Mouse (Mus musculus): ENCODE measurements at regions not wholly inside any gene's neighbourhood (a gene's known extent, or its start where the extent isn't known, plus 50 kb on each side); places are given as distances from the start of the nearest gene placed in this dataset.

DNA sequence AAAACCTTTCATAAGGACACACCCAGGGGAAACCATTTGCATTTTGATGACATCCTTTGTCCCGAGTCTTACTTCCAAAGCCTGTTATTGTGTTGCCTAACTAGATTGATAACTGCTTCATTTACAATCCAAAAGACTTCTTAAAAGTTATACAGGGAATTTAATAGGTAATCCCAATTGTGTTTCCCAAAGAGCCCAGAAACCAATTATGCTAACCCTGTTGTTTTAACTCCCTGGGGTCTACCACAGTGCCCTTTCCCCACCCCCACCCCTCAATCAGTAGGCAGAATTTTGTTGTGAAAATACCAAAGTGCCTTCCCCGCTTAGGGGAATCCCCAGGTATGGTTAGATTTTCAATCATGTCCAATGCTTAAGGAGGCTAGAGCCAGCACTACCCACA is 621.3 kb upstream of the Gm10131 start:
- Histone ChIP-seq H3K4me2 (no peak overlapping the region), H3K4me1 (no peaks in the 10 kb centered on the region), H3K27me3 (replicated peaks) (peaks cover 36% of the 10 kb centered on the region), H3K36me3 (no peaks in the 10 kb centered on the region), H3K27ac (no peak overlapping the region), H3K9me3 (replicated peaks) (no peaks in the 10 kb centered on the region), H3K9ac (no peak overlapping the region), H3K4me3 (no peak overlapping the region)
- WGBS (ENCODE audit: insufficient replicate concordance): 29% methylated on average over 2 of the region's 2 CpGs
- no peak for ATAC-seq

DNA sequence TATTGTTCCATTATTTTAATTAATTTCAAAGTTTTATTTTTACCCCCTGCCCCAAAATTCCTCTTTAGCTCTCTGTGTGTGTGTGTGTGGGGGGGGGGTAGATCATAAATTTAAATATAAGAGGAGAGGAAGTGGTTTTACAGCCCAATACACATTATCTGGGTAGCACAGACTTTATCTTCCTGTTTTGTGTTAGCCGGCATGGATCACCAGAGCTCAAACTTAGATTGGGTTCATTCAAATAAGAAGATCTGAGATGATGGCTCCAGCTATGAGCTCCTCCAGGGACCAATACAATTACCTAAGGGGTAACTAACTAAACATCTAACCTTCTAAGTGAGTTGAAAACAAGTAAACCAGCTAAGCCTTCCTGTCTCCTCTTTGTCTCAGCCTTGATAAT is 620.8 kb upstream of the Gm10131 start:
- no peaks in the 10 kb centered on the region for H3K9me3 ChIP-seq (replicated peaks)
- no peak for ATAC-seq
- 0% methylated on average over 1 of the region's 1 CpGs for WGBS (ENCODE audit: insufficient replicate concordance)
- no peak overlapping the region for H3K27ac ChIP-seq
- no peak overlapping the region for H3K9ac ChIP-seq
- H3K36me3 ChIP-seq: no peaks in the 10 kb centered on the region
- no peak overlapping the region for H3K4me2 ChIP-seq
- H3K4me3 ChIP-seq: no peak overlapping the region
- H3K27me3 ChIP-seq (replicated peaks): peaks cover 36% of the 10 kb centered on the region
- H3K4me1 ChIP-seq: no peaks in the 10 kb centered on the region

DNA sequence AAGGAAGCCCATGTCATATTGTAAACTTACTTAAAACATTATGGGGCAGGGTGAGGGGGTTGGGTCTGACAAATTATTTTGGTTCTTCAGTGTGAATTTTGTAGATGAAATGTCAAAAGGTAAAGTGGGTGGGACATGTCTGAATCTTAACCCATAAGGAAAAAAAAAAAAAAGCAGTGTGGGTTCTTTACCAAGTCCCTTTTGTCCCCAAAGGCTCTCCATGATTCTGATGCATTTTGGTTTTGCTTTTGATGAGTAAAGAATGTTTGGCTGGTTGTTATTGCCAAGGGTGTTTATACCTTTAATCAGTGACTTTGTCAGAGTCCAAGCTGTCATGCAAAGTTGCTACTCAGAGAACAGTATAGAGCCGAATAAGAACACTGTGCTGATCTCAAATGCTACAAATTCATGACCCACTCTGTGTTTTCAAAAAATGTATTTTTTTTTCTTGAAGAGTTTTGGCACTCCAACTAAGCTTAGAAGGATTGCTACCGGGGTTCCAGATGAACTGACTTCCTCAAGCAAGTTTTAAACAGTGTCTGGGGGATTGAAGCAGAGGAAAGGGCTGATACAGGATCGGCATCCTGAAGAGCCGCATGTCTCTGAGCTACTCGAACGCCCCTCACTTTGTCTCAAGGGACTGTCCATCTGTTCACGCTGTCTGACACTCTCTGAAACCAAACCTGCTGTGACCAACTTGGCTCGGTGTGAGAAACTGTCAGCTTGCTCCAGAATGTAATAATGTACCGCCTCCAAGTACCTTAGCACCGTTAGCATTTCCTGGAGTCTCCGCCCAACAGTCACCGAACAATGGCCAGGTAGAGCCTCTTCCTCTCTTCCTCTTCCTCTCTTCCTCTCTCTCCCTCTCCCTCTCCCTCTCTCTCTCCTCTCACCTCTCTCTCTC is 619.8 kb upstream of the Gm10131 start:
- Histone ChIP-seq H3K9ac (no peak overlapping the region), H3K27me3 (replicated peaks) (peaks cover 36% of the 10 kb centered on the region), H3K4me1 (0 out of 2 replicates have a peak, but pooled peaks cover 3% of the 10 kb centered on the region), H3K36me3 (no peaks in the 10 kb centered on the region), H3K27ac (no peak overlapping the region), H3K9me3 (replicated peaks) (no peaks in the 10 kb centered on the region), H3K4me2 (no peak overlapping the region), H3K4me3 (no peak overlapping the region)
- WGBS (ENCODE audit: insufficient replicate concordance): 15% methylated on average over 12 of the region's 12 CpGs
- ATAC-seq: no peak

DNA sequence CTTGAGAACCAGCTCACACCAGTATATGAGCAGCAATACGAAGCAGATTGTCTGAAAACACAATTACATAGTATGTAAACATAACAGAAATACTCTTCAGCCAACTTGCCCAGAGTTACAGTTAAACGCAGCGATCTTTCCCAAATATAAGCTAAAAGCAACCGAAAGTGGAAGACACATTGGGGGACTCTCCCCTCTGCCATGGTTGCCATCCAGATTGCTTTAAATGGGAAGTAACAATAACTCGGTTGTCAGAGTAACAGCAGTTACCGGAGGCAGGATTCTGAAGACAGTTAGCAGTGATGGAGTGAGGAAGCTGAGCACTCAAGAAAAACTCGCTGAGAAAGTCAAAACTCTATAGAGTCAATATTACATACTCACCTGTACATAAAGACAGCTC is 618.0 kb upstream of the Gm10131 start:
- H3K4me3 ChIP-seq: no peak overlapping the region
- H3K4me1 ChIP-seq: peaks cover 4% of the 10 kb centered on the region; the same call in 1 of the 2 replicates
- H3K9me3 ChIP-seq (replicated peaks): no peaks in the 10 kb centered on the region
- 69% methylated on average over 7 of the region's 7 CpGs for WGBS (ENCODE audit: insufficient replicate concordance)
- H3K36me3 ChIP-seq: no peaks in the 10 kb centered on the region
- no peak overlapping the region for H3K9ac ChIP-seq
- H3K4me2 ChIP-seq: no peak overlapping the region
- no peak for ATAC-seq
- peaks cover 36% of the 10 kb centered on the region for H3K27me3 ChIP-seq (replicated peaks)
- H3K27ac ChIP-seq: no peak overlapping the region

DNA sequence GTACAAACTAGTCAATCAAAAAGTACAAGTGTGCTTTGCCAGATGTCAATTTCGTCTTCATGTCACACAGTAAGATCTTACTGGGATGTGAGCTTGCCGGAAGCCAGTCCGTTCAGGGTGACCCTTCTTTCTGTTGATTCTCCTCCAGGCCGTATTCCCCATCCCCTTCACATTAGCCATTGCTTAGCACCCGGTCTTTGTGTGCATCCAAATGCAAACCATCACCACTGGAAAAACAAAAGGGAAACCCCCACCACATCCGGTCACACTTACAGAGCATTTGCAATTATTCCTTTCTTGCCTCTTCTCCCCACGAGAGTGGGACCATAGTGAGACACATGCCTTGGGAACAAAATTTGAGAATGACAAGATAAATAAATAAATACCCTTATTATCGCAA is 616.2 kb upstream of the Gm10131 start:
- H3K4me3 ChIP-seq: no peak overlapping the region
- ATAC-seq: no peak
- H3K27me3 ChIP-seq (replicated peaks): peaks cover 19% of the 10 kb centered on the region
- H3K9ac ChIP-seq: no peak overlapping the region
- peaks cover 4% of the 10 kb centered on the region; the same call in 1 of the 2 replicates for H3K4me1 ChIP-seq
- H3K36me3 ChIP-seq: no peaks in the 10 kb centered on the region
- H3K27ac ChIP-seq: no peak overlapping the region
- WGBS (ENCODE audit: insufficient replicate concordance): 64% methylated on average over 8 of the region's 8 CpGs
- H3K4me2 ChIP-seq: no peak overlapping the region
- no peaks in the 10 kb centered on the region for H3K9me3 ChIP-seq (replicated peaks)

DNA sequence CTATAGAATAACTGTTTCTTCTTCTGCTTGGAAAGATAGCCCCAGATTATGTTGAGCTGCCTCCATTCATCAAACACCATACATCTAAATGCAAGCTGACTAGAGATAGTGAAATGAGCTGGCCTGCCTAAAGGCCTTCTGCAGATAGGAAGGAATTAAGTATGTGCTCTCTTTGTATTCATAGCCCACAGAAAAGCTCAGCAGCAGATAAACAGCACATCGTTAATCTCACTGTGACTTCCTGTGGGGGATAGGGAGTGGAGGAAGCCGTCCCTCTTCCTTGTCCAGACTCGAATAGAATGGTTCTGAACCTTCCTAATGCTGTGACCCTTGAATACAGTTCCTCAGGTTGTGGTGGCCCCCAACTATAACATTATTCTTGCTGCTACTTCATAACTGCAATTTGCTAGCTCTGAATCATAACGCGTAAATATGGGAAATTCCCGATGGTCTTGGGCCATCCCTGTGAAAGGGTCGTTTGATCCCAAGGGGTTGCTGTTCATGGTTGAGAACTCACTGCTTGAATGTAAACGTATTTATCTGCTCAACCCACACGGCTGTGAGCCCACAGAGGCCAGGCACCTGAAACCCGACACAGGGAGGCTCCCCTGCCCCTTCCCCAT is 614.7 kb upstream of the Gm10131 start:
- 31% methylated on average over 10 of the region's 10 CpGs for WGBS (ENCODE audit: insufficient replicate concordance)
- H3K4me1 ChIP-seq: peaks cover 4% of the 10 kb centered on the region; the same call in 1 of the 2 replicates
- no peak overlapping the region for H3K9ac ChIP-seq
- no peak for ATAC-seq
- no peak overlapping the region for H3K27ac ChIP-seq
- no peak overlapping the region for H3K4me2 ChIP-seq
- H3K27me3 ChIP-seq (replicated peaks): peaks cover 9% of the 10 kb centered on the region
- no peak overlapping the region for H3K4me3 ChIP-seq
- no peaks in the 10 kb centered on the region for H3K36me3 ChIP-seq
- no peaks in the 10 kb centered on the region for H3K9me3 ChIP-seq (replicated peaks)

DNA sequence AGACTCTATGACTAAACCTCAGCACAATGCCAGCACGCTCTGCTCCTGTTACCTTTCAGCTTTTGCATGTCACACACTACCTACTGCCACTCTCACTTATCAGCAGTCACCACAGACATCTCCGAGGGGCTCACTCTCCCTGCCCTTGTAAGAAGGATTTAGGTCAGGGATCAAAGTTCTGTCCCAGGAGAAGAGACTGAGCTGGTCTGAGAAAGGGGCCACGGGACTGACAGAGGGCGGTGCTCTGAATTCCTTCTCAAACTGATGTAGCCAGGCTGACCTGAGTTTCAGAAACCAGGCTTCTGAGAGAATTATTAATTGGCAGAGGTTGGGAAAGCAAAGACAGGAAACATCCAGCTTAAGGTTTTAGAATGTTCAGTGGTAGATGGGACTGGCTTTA is 614.0 kb upstream of the Gm10131 start:
- 38% methylated on average over 4 of the region's 4 CpGs for WGBS (ENCODE audit: insufficient replicate concordance)

DNA sequence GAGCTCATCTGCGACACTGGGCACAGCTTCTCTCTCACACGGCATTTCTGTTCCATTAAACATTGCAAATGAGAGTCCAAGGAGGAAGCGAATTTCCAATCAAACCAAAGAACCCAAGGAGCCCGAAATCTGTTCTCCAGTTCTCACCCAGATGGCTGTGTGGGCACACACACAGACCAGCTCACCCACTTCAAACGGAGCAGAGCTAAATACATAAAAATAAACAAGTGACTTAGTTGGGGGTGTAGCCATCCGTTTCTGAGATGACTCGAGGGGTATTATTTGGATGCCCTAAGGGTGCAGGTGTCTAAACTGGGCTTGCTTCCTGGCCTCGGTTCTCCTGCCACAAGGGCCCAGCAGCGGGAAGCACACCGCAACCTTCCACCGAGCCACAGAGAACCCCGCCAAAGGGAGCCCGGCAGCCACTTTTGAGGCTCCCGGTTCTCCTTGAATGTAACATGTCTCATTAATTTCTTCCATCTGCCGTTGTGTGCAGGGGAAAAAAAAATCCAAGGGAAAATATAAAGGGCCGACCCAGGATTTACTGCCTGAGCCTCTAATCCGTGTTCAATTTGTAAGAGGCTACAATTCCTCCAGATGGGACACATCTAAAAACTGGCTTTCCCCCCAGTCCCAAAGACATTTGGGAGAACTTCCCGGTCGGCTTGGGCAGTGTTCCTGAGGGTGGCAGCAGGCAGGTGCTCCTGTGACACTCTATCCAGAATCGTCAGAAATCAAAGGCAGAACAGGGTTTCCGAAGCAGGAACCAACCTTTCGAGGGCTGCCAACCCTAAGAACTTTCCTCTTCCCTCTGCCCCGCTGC is 598.6 kb upstream of the Gm10131 start:
- Histone ChIP-seq H3K9me3 (replicated peaks) (no peaks in the 10 kb centered on the region), H3K27me3 (replicated peaks) (no peaks in the 10 kb centered on the region), H3K4me2 (no peak overlapping the region), H3K9ac (no peak overlapping the region), H3K4me3 (no peak overlapping the region), H3K4me1 (no peaks in the 10 kb centered on the region), H3K36me3 (no peaks in the 10 kb centered on the region), H3K27ac (no peak overlapping the region)
- 74% methylated on average over 23 of the region's 23 CpGs for WGBS (ENCODE audit: insufficient replicate concordance)
- ATAC-seq: no peak

More for the DNA sequence above, 614.0 kb upstream of the Gm10131 start:
- ATAC-seq: no peak
- Histone ChIP-seq H3K9me3 (replicated peaks) (no peaks in the 10 kb centered on the region), H3K4me3 (no peak overlapping the region), H3K36me3 (no peaks in the 10 kb centered on the region), H3K9ac (no peak overlapping the region), H3K27ac (no peak overlapping the region), H3K4me1 (peaks cover 4% of the 10 kb centered on the region; the same call in 1 of the 2 replicates), H3K4me2 (no peak overlapping the region), H3K27me3 (replicated peaks) (peaks cover 5% of the 10 kb centered on the region)

DNA sequence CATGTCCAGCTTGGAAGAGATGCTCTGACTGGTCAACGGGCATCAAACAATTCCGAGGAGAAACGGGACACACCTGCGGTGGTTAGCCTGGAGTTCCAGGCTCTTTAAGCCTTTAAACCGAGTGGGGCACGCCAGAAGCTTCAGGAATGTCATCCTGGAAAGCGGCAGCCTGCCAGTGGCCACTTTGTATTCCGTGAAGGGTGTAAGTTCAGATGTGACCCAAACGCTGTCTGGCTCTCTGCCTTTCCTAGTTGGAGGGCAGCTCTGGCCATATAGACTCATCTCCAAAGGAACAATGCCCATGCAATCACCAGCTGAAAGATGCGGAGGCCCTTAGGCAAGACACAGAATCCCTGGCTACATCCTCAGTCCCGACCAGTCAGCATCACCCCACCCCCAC is 597.8 kb upstream of the Gm10131 start:
- H3K4me2 ChIP-seq: no peak overlapping the region
- H3K27me3 ChIP-seq (replicated peaks): no peaks in the 10 kb centered on the region
- H3K4me3 ChIP-seq: no peak overlapping the region
- H3K9ac ChIP-seq: no peak overlapping the region
- H3K27ac ChIP-seq: no peak overlapping the region
- ATAC-seq: no peak
- WGBS (ENCODE audit: insufficient replicate concordance): 53% methylated on average over 11 of the region's 11 CpGs
- no peaks in the 10 kb centered on the region for H3K36me3 ChIP-seq
- no peaks in the 10 kb centered on the region for H3K4me1 ChIP-seq
- no peaks in the 10 kb centered on the region for H3K9me3 ChIP-seq (replicated peaks)

DNA sequence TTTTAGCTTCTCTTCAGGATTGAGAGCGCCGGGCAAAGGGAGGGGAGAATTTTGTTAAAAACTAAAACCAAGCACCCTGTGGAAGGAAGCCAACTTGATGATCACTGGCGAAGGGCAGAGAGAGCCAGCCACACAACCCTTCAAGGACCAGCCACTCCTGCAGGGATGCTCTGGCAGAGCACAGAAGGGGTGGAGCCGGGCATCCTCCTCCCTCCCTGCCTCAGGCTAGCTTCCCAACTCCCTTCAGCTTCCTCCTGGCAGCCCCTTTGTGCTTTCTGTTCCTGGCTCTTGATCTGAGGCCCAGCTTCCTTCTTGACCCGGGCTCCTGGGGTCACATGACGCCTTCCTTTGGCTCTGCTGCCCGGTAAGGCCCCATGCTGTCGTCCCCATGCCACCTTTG is 591.8 kb upstream of the Gm10131 start:
- 38% methylated on average over 8 of the region's 8 CpGs for WGBS (ENCODE audit: insufficient replicate concordance)
- no peak overlapping the region for H3K27ac ChIP-seq
- H3K36me3 ChIP-seq: no peaks in the 10 kb centered on the region
- H3K9ac ChIP-seq: no peak overlapping the region
- H3K4me3 ChIP-seq: no peak overlapping the region
- H3K4me2 ChIP-seq: no peak overlapping the region
- H3K4me1 ChIP-seq: no peaks in the 10 kb centered on the region
- ATAC-seq: no peak
- H3K27me3 ChIP-seq (replicated peaks): no peaks in the 10 kb centered on the region
- H3K9me3 ChIP-seq (replicated peaks): no peaks in the 10 kb centered on the region

DNA sequence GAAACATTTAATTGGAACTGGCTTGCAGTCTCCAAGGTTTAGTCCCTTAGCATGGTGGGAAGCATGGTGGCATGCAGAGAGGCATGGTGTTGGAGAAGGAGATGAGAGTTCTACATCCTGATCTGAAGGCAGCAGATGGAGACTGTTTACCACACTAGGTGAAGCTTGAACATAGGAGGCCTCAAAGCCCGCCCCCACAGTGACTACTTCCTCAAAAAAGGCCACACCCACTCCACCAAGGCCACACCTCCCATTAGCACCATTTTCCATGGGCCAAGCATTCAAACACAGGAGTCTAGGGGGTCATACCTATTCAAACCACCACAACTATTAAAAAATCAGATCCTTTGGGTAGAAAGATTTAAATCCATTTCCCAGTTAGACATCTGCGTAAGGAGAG is 591.3 kb upstream of the Gm10131 start:
- Histone ChIP-seq H3K9ac (no peak overlapping the region), H3K4me1 (no peaks in the 10 kb centered on the region), H3K9me3 (replicated peaks) (no peaks in the 10 kb centered on the region), H3K36me3 (no peaks in the 10 kb centered on the region), H3K4me3 (no peak overlapping the region), H3K27me3 (replicated peaks) (no peaks in the 10 kb centered on the region), H3K4me2 (no peak overlapping the region), H3K27ac (no peak overlapping the region)
- ATAC-seq: no peak
- WGBS (ENCODE audit: insufficient replicate concordance): 70% methylated on average over 2 of the region's 2 CpGs

DNA sequence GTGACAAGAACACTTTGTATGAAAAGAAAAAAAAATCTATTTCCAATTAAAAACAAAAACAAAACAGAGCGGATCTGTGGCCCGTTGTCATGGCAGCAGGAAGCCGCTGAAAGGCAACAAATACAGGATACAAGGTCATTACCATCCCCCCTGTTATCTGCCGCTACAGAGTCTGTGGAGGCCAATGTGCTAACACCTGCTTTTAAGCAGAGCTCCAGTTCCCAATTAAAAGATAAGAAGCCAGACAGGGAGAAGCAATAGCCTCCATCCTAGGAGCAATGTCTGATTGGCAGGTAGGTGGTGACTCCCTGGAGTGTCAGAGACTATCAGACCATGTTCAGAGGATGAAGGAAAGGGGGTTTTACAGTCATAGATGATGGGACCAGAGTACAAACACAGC is 587.5 kb upstream of the Gm10131 start:
- no peaks in the 10 kb centered on the region for H3K9me3 ChIP-seq (replicated peaks)
- 38% methylated on average over 4 of the region's 4 CpGs for WGBS (ENCODE audit: insufficient replicate concordance)
- no peak for ATAC-seq
- H3K27me3 ChIP-seq (replicated peaks): no peaks in the 10 kb centered on the region
- H3K4me1 ChIP-seq: no peaks in the 10 kb centered on the region
- H3K27ac ChIP-seq: no peak overlapping the region
- no peak overlapping the region for H3K4me3 ChIP-seq
- H3K9ac ChIP-seq: no peak overlapping the region
- H3K4me2 ChIP-seq: no peak overlapping the region
- no peaks in the 10 kb centered on the region for H3K36me3 ChIP-seq

All from liver, embryonic 12.5 days (tissue).